Mouse (Mus musculus) myocyte (in vitro differentiated cells): ENCODE data around the gene Wdr72.

Experiments used
- CEBPB ChIP-seq: IDR thresholded peaks from 2 replicates; pipeline ENCODE4 v1.6.1; 2011; ENCODE audit warnings: mild to moderate bottlenecking, moderate library complexity; ENCODE audit not compliant: poor library complexity, insufficient read depth, severe bottlenecking
- E2F4 ChIP-seq: IDR thresholded peaks from one replicate; pipeline ENCODE4 v1.6.1; 2011; ENCODE audit warnings: mild to moderate bottlenecking, control low read depth, moderate library complexity; ENCODE audit not compliant: insufficient read depth
- MAX ChIP-seq: IDR thresholded peaks from one replicate; pipeline ENCODE4 v1.6.1; 2011; ENCODE audit warnings: low read depth, mild to moderate bottlenecking, control low read depth
- MYOG ChIP-seq, 3 experiments: IDR thresholded peaks; one replicate each; pipeline ENCODE4 v1.6.1; 2011; ENCODE audit warnings: control low read depth in 2 of 3, low read depth in 2 of 3, mild to moderate bottlenecking in 2 of 3; ENCODE audit not compliant: insufficient read length in 2 of 3, control insufficient read depth in 1 of 3, insufficient read depth in 1 of 3
- POLR2A ChIP-seq: IDR thresholded peaks from one replicate; pipeline ENCODE4 v1.6.1; 2011; ENCODE audit warnings: low read depth, mild to moderate bottlenecking, control low read depth, moderate library complexity; ENCODE audit not compliant: insufficient read length
- POLR2AphosphoS2 ChIP-seq: IDR thresholded peaks from one replicate; pipeline ENCODE4 v1.6.1; 2011; ENCODE audit warnings: low read depth, control low read depth; ENCODE audit not compliant: insufficient read length
- REST ChIP-seq: IDR thresholded peaks from one replicate; pipeline ENCODE4 v1.6.1; 2011; ENCODE audit warnings: mild to moderate bottlenecking, control low read depth, moderate library complexity; ENCODE audit not compliant: insufficient read depth, insufficient read length
- SRF ChIP-seq: IDR thresholded peaks from one replicate; pipeline ENCODE4 v1.6.1; 2011; ENCODE audit warnings: low read depth; ENCODE audit not compliant: control insufficient read depth, insufficient read length
- TCF12 ChIP-seq: IDR thresholded peaks from one replicate; pipeline ENCODE4 v1.6.1; 2011; ENCODE audit warnings: mild to moderate bottlenecking, control low read depth; ENCODE audit not compliant: poor library complexity, insufficient read depth, severe bottlenecking
- TCF3 ChIP-seq: IDR thresholded peaks from one replicate; pipeline ENCODE4 v1.6.1; 2011; ENCODE audit warnings: low read depth, control low read depth; ENCODE audit not compliant: insufficient read length
- USF1 ChIP-seq: IDR thresholded peaks from one replicate; pipeline ENCODE4 v1.6.1; 2011; ENCODE audit warnings: low read depth, mild to moderate bottlenecking, control low read depth, moderate library complexity

GRCm38 (mm10) chr9:74075958-74076357 lies 34.2 kb upstream of the Wdr72 start:
- no peak for TF ChIP-seq POLR2A
- TF ChIP-seq MAX = no peak
- no peak for TF ChIP-seq TCF12
- no peak for TF ChIP-seq TCF3
- TF ChIP-seq USF1 = no peak
- no peak for TF ChIP-seq MYOG (IDR thresholded peaks at IDR 0.05; ENCODE audit: control insufficient read depth in 1 of 3, insufficient read depth in 1 of 3, insufficient read length in 2 of 3, low read depth in 2 of 3)
- no peak for TF ChIP-seq POLR2AphosphoS2
- no peak for TF ChIP-seq SRF
- no peak for TF ChIP-seq E2F4
- TF ChIP-seq CEBPB = no peak
- no peak for TF ChIP-seq REST
